Mouse (Mus musculus): Measurements from ENCODE around the gene Zfp541. TPM values are rescaled to one million over a fixed set of nuclear protein-coding genes. Genes with fewer than 3 reads are reported as not detected.

Gene Zfp541
- under 1 TPM; 0.44 to 0.66 TPM for total RNA-seq (2021)

GRCm38 (mm10) chr7:16061219-16062098 lies at the start of gene Zfp541:
Gene Zfp541 (plus strand): TSS chr7:16061814.
- no peak for DNase-seq (ENCODE audit: extremely low spot score in 1 of 2, low spot score in 1 of 2)

- DNase-seq (ENCODE audit: extremely low spot score in 1 of 2, low spot score in 1 of 2) = no peak
These were observed 48.9 kb upstream of the Zfp541 start for GRCm38 (mm10) chr7:16012576-16013263.

- DNase-seq (ENCODE audit: extremely low spot score in 1 of 2, low spot score in 1 of 2) = no peak
These were observed 47.8 kb upstream of the Zfp541 start for GRCm38 (mm10) chr7:16013722-16014275.

GRCm38 (mm10) chr7:16014521-16015175 lies 47.0 kb upstream of the Zfp541 start:
- DNase-seq (ENCODE audit: extremely low spot score in 1 of 2, low spot score in 1 of 2) = no peak

- DNase-seq (ENCODE audit: extremely low spot score in 1 of 2, low spot score in 1 of 2) = no peak
These were observed 46.2 kb upstream of the Zfp541 start for GRCm38 (mm10) chr7:16015384-16015783.

- no peak for DNase-seq (ENCODE audit: extremely low spot score in 1 of 2, low spot score in 1 of 2)
These were observed 43.4 kb upstream of the Zfp541 start for GRCm38 (mm10) chr7:16018016-16018810.

- no peak for DNase-seq (ENCODE audit: extremely low spot score in 1 of 2, low spot score in 1 of 2)
These were observed 42.1 kb upstream of the Zfp541 start for GRCm38 (mm10) chr7:16019256-16020094.

GRCm38 (mm10) chr7:16024603-16025222 lies 36.9 kb upstream of the Zfp541 start:
- no peak for DNase-seq (ENCODE audit: extremely low spot score in 1 of 2, low spot score in 1 of 2)

- DNase-seq (ENCODE audit: extremely low spot score in 1 of 2, low spot score in 1 of 2) = no peak
These were observed 33.3 kb upstream of the Zfp541 start for GRCm38 (mm10) chr7:16028102-16028927.

GRCm38 (mm10) chr7:16031072-16031471 lies 30.5 kb upstream of the Zfp541 start:
- DNase-seq (ENCODE audit: extremely low spot score in 1 of 2, low spot score in 1 of 2) = no peak

GRCm38 (mm10) chr7:16033059-16033458 lies 28.6 kb upstream of the Zfp541 start:
- DNase-seq (ENCODE audit: extremely low spot score in 1 of 2, low spot score in 1 of 2) = no peak

GRCm38 (mm10) chr7:16033580-16034461 lies 27.8 kb upstream of the Zfp541 start:
- DNase-seq (ENCODE audit: extremely low spot score in 1 of 2, low spot score in 1 of 2) = no peak

GRCm38 (mm10) chr7:16036972-16037371 lies 24.6 kb upstream of the Zfp541 start:
- DNase-seq (ENCODE audit: extremely low spot score in 1 of 2, low spot score in 1 of 2) = no peak

GRCm38 (mm10) chr7:16039363-16039762 lies 22.3 kb upstream of the Zfp541 start:
- DNase-seq (ENCODE audit: extremely low spot score in 1 of 2, low spot score in 1 of 2) = no peak

- no peak for DNase-seq (ENCODE audit: extremely low spot score in 1 of 2, low spot score in 1 of 2)
These were observed 20.4 kb upstream of the Zfp541 start for GRCm38 (mm10) chr7:16041208-16041607.

- DNase-seq (ENCODE audit: extremely low spot score in 1 of 2, low spot score in 1 of 2) = no peak
These were observed 18.5 kb upstream of the Zfp541 start for GRCm38 (mm10) chr7:16042850-16043775.

Measured in layer of hippocampus, postnatal 25 days (tissue).